Mouse (Mus musculus) left cerebral cortex, adult 6 months (tissue): ENCODE data around the gene Slc22a18. TPM values are rescaled to one million over a fixed set of nuclear protein-coding genes. Genes with fewer than 3 reads are reported as not detected.

Experiments
- long read RNA-seq, 2 experiments: library from polyadenylated mRNA; unstranded; transcript quantifications; one replicate each; pipeline ENCODE4 v2.0.0; 2019 to 2020
- polyA plus RNA-seq: library from polyadenylated mRNA; unstranded; fragments of <200 nt; fragmentation: Nextera tagmentation; gene quantifications from 2 replicates; pipeline ENCODE4 v1.2.3, GENCODE M21; 2021

Gene Slc22a18
- polyA plus RNA-seq = 0.69 and 1.2 TPM in 2 replicates
- long read RNA-seq, experiment 1, partial matches to known transcripts = 0 of 1 reads
- long read RNA-seq, experiment 1, other reads (novel, unspliced or antisense) = 0 of 1 reads
- long read RNA-seq, experiment 2, partial matches to known transcripts = 2 of 3 reads
- long read RNA-seq, experiment 2, other reads (novel, unspliced or antisense) = 0 of 3 reads

GRCm38 (mm10) chr7:143473347-143474101 is at the start of gene Slc22a18:
TSS of gene Slc22a18 (plus strand) at chr7:143473736.

GRCm38 (mm10) chr7:143460874-143461273 is 12.7 kb upstream of the Slc22a18 start, which contains the start of gene Cdkn1c:
TSS of gene Cdkn1c (minus strand) at chr7:143461050.

GRCm38 (mm10) chr7:143502418-143503200 is 29.1 kb downstream of the Slc22a18 start, which contains the start of gene Phlda2:
TSS of gene Phlda2 (minus strand) at chr7:143503150.

Other genes with a start within 250 kb of the Slc22a18 start
- 5.9 and 14.7 TPM in 2 replicates for gene Cdkn1c, start 12.7 kb upstream of the Slc22a18 start, polyA plus RNA-seq
- not detected in 2 replicates for gene Phlda2, start 29.4 kb downstream of the Slc22a18 start, polyA plus RNA-seq
- gene Nap1l4, start 75.4 kb downstream of the Slc22a18 start, polyA plus RNA-seq = 76.0 and 98.0 TPM in 2 replicates
- 21.9 and 28.7 TPM in 2 replicates for gene Cars, start 126.4 kb downstream of the Slc22a18 start, polyA plus RNA-seq
- gene Tnfrsf26, start 155.0 kb downstream of the Slc22a18 start, polyA plus RNA-seq = 0.05 and 0.12 TPM in 2 replicates
- 1.3 and 2.2 TPM in 2 replicates for gene Tnfrsf22, start 175.9 kb downstream of the Slc22a18 start, polyA plus RNA-seq
- 0.28 and 0.31 TPM in 2 replicates for gene Tnfrsf23, start 212.1 kb downstream of the Slc22a18 start, polyA plus RNA-seq